Mouse (Mus musculus) spleen, postnatal 10 days (tissue): ENCODE measurements around the gene Dapp1.

Experiments
- DNase-seq, 2 experiments: peaks; one replicate each; pipeline ENCODE4 v3.0.0; 2021 to 2022; ENCODE audit warnings: low spot score in 2 of 2

The Dapp1 gene

GRCm38 (mm10) chr3:137981382-137981750, at the start of gene Dapp1:
Gene Dapp1 (minus strand): TSS chr3:137981545.
- peak; percentile 73 to 85 for DNase-seq

- no peak for DNase-seq
Measured at GRCm38 (mm10) chr3:138030563-138030962, 49.2 kb upstream of the Dapp1 start.

GRCm38 (mm10) chr3:138029351-138029750, 48.0 kb upstream of the Dapp1 start:
- DNase-seq, result peak in 1 of 2 experiments; percentile 31

GRCm38 (mm10) chr3:138027575-138028362, 46.4 kb upstream of the Dapp1 start:
- no peak for DNase-seq

GRCm38 (mm10) chr3:138026286-138026685, 44.9 kb upstream of the Dapp1 start:
- no peak for DNase-seq

GRCm38 (mm10) chr3:138022651-138023050, 41.3 kb upstream of the Dapp1 start:
- DNase-seq, result no peak

GRCm38 (mm10) chr3:138022003-138022402, 40.7 kb upstream of the Dapp1 start:
- no peak for DNase-seq

GRCm38 (mm10) chr3:138016810-138017209, 35.5 kb upstream of the Dapp1 start:
- peak in 1 of 2 experiments; percentile 24 for DNase-seq

GRCm38 (mm10) chr3:138014725-138015124, 33.4 kb upstream of the Dapp1 start:
- no peak for DNase-seq

GRCm38 (mm10) chr3:138012351-138012750, 31.0 kb upstream of the Dapp1 start:
- DNase-seq, result no peak

GRCm38 (mm10) chr3:138008152-138008551, 26.8 kb upstream of the Dapp1 start:
- no peak for DNase-seq

- no peak for DNase-seq
Measured at GRCm38 (mm10) chr3:138006896-138007295, 25.6 kb upstream of the Dapp1 start.

GRCm38 (mm10) chr3:138003264-138003663, 21.9 kb upstream of the Dapp1 start:
- no peak for DNase-seq

GRCm38 (mm10) chr3:138002545-138002944, 21.2 kb upstream of the Dapp1 start:
- DNase-seq, result no peak

GRCm38 (mm10) chr3:138001865-138002264, 20.5 kb upstream of the Dapp1 start:
- DNase-seq, result no peak

GRCm38 (mm10) chr3:138000724-138001069, 19.4 kb upstream of the Dapp1 start:
- DNase-seq, result no peak

GRCm38 (mm10) chr3:138000062-138000723, 18.8 kb upstream of the Dapp1 start:
- DNase-seq, result no peak

- DNase-seq, result no peak
Measured at GRCm38 (mm10) chr3:137999224-137999790, 18.0 kb upstream of the Dapp1 start.

GRCm38 (mm10) chr3:137998491-137999223, 17.3 kb upstream of the Dapp1 start:
- DNase-seq, result no peak

- no peak for DNase-seq
Measured at GRCm38 (mm10) chr3:137995486-137995885, 14.1 kb upstream of the Dapp1 start.

GRCm38 (mm10) chr3:137994196-137994595, 12.9 kb upstream of the Dapp1 start:
- no peak for DNase-seq

- DNase-seq, result peak; percentile 12 to 58
Measured at GRCm38 (mm10) chr3:137992366-137992765, 11.0 kb upstream of the Dapp1 start.
